Mouse (Mus musculus): ENCODE measurements around the gene Col20a1. TPM values are rescaled to one million over a fixed set of nuclear protein-coding genes. Genes with fewer than 3 reads are reported as not detected.

Gene Col20a1
- polyA plus RNA-seq (2014; fragmentation: Nextera tagmentation; extraction: Ambion mirVana), result 0.53 and 1.1 TPM in 2 replicates

DNA sequence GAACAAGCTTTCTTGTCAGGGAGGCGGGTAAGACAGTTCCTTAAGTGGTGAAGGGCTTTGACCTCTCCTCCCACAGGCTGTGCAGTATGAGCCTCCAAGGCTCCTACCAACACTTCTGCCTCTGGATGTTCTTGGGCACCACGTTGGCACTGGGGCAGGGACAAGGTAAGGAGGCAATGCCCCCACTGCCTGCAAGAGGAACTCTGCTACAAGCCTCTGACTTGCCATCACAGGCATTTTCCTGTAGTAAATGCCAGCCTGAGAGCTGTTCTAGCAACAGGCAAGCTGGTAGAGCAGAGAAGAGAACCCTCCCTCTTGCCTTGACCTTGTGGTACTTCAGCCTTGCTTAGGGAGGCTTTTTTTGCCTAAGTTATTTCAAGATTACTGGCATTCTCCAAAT, at the start of gene Col20a1:
Gene Col20a1 (plus strand): TSS at position 87 of the 400 bp plus-strand sequence.
- 63% methylated on average over 2 of the region's 2 CpGs for WGBS
- H3K4me1 ChIP-seq (ENCODE audit: control insufficient read depth, insufficient read depth, low read length), result no peaks in the 10 kb centered on the region
- no peak for ATAC-seq (ENCODE audit: insufficient number of reproducible peaks, insufficient read depth, low FRiP score, low read depth)
- H3K36me3 ChIP-seq (ENCODE audit: control insufficient read depth, insufficient read depth, low read length), result peaks cover 18% of the 10 kb centered on the region
- no peak within 1 kb of the TSS for H3K4me3 ChIP-seq (ENCODE audit: low read depth, low read length)
- no peaks in the 10 kb centered on the region for H3K27me3 ChIP-seq (ENCODE audit: control insufficient read depth, insufficient read depth, low read length)
- H3K27ac ChIP-seq (ENCODE audit: low read length), result peak within 1 kb of the TSS; percentile 61; the same call in 1 of the 2 replicates
- no peaks in the 10 kb centered on the region for H3K9me3 ChIP-seq (ENCODE audit: control insufficient read depth, low read depth, low read length)
- no peak within 1 kb of the TSS for H3K4me2 ChIP-seq (replicated peaks; ENCODE audit: low read depth, low read length)
- no peak within 1 kb of the TSS for H3K9ac ChIP-seq (replicated peaks; ENCODE audit: low read depth, low read length)

DNA sequence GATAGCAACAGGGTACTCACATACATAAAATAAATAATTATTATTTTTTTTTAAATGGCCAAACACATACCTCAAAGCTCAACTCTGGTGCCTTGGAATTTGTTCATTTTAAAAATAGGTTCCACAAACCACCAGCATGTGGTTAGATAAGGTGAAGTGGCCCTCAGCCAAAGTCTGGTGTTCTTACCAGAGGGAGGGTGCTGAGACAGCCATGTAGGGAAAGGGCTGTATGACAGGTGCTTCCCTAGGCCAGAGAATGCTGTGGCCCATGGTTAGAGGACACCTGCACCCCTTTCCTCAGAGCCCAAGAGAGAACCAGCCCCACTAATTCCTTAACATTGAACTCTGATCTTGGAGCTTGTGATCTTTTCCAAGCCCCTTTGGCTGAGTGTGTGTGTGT, 46.1 kb upstream of the Col20a1 start:
- no peak overlapping the region for H3K9ac ChIP-seq (replicated peaks; ENCODE audit: low read depth, low read length)

DNA sequence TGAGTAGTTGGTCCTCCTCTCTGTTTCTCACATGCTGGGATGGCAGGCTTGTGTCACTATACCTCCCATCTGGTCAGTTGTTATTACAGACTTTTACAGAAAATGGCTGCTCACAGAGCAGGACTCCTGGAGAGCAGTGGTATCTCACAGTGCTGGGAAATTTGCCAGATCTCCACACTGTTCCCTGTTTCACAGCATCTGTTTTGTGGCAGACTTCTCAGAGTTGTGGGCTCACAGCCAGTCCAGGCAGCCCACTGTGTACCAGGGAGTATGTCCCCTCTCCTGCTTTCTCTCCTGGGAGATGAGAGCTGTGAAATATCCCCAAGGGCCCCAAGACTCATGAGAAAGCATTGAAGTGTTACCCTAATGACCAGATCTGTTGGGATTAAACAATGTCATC, 44.5 kb upstream of the Col20a1 start:
- peaks cover 3% of the 10 kb centered on the region; the same call in 1 of the 2 replicates for H3K36me3 ChIP-seq (ENCODE audit: control insufficient read depth, insufficient read depth, low read length)
- H3K4me3 ChIP-seq (ENCODE audit: low read depth, low read length), result no peak overlapping the region
- ATAC-seq (ENCODE audit: insufficient number of reproducible peaks, insufficient read depth, low FRiP score, low read depth), result no peak
- H3K9ac ChIP-seq (replicated peaks; ENCODE audit: low read depth, low read length), result no peak overlapping the region
- no peaks in the 10 kb centered on the region for H3K4me1 ChIP-seq (ENCODE audit: control insufficient read depth, insufficient read depth, low read length)
- H3K9me3 ChIP-seq (ENCODE audit: control insufficient read depth, low read depth, low read length), result no peaks in the 10 kb centered on the region
- no peak overlapping the region for H3K4me2 ChIP-seq (replicated peaks; ENCODE audit: low read depth, low read length)
- H3K27ac ChIP-seq (ENCODE audit: low read length), result no peak overlapping the region
- H3K27me3 ChIP-seq (ENCODE audit: control insufficient read depth, insufficient read depth, low read length), result no peaks in the 10 kb centered on the region

More for the DNA sequence above, 46.1 kb upstream of the Col20a1 start:
- Histone ChIP-seq H3K4me1 (ENCODE audit: control insufficient read depth, insufficient read depth, low read length) (no peaks in the 10 kb centered on the region), H3K36me3 (ENCODE audit: control insufficient read depth, insufficient read depth, low read length) (peaks cover 3% of the 10 kb centered on the region; the same call in 1 of the 2 replicates), H3K27me3 (ENCODE audit: control insufficient read depth, insufficient read depth, low read length) (no peaks in the 10 kb centered on the region), H3K4me3 (ENCODE audit: low read depth, low read length) (no peak overlapping the region), H3K27ac (ENCODE audit: low read length) (no peak overlapping the region), H3K4me2 (replicated peaks; ENCODE audit: low read depth, low read length) (no peak overlapping the region), H3K9me3 (ENCODE audit: control insufficient read depth, low read depth, low read length) (no peaks in the 10 kb centered on the region)
- no peak for ATAC-seq (ENCODE audit: insufficient number of reproducible peaks, insufficient read depth, low FRiP score, low read depth)

DNA sequence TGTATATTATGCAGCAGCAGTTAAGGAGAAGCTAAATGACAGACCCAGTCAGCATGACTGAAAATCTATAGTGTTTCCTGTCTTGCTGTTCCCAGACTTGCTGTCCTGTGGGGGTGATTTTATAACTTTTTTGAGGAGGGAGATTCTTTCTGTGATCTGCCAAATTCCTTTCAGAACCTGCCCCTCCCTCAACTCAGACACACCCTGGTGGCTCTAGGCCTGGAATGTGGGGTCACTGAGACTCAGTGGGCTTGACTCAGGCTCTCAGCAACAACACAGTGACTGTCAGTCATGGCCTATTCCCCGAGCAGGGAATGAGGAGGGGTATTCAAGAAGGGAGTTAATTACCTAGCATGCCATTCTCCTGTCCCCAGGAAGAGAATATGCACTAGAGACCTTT, 36.4 kb upstream of the Col20a1 start:
- no peak overlapping the region for H3K9ac ChIP-seq (replicated peaks; ENCODE audit: low read depth, low read length)
- no peak overlapping the region for H3K27ac ChIP-seq (ENCODE audit: low read length)
- no peak for ATAC-seq (ENCODE audit: insufficient number of reproducible peaks, insufficient read depth, low FRiP score, low read depth)
- no peaks in the 10 kb centered on the region for H3K36me3 ChIP-seq (ENCODE audit: control insufficient read depth, insufficient read depth, low read length)
- no peaks in the 10 kb centered on the region for H3K9me3 ChIP-seq (ENCODE audit: control insufficient read depth, low read depth, low read length)
- 26% methylated on average over 1 of the region's 1 CpGs for WGBS
- H3K4me2 ChIP-seq (replicated peaks; ENCODE audit: low read depth, low read length), result no peak overlapping the region
- H3K4me1 ChIP-seq (ENCODE audit: control insufficient read depth, insufficient read depth, low read length), result peaks cover 25% of the 10 kb centered on the region
- no peaks in the 10 kb centered on the region for H3K27me3 ChIP-seq (ENCODE audit: control insufficient read depth, insufficient read depth, low read length)
- no peak overlapping the region for H3K4me3 ChIP-seq (ENCODE audit: low read depth, low read length)

DNA sequence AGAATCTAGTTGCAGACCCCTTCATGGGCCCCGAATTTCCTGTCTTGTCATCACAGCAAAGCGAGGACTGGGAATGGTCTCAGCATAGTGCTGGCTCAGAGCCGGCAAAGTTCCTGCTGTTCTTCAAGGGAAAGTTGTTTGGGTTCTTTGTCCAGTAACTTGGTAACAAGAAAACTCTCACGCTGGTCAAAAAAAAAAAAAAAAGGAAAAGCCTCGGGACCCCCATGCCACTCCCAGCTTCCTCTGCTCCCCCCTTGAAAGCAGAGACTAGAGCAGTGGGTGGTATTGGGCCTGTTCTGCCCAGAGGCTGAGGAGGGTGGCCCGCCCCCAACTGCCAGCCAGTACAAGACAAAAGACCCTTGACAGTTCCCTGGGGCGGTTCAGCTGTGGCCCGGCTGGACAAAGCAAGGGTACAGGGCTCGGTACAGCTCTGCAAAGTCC, 33.6 kb upstream of the Col20a1 start:
- 13% methylated on average over 9 of the region's 9 CpGs for WGBS
- H3K9ac ChIP-seq (replicated peaks; ENCODE audit: low read depth, low read length), result 0 out of 2 replicates have a peak overlapping the region, but pooled peaks have one; percentile 25

DNA sequence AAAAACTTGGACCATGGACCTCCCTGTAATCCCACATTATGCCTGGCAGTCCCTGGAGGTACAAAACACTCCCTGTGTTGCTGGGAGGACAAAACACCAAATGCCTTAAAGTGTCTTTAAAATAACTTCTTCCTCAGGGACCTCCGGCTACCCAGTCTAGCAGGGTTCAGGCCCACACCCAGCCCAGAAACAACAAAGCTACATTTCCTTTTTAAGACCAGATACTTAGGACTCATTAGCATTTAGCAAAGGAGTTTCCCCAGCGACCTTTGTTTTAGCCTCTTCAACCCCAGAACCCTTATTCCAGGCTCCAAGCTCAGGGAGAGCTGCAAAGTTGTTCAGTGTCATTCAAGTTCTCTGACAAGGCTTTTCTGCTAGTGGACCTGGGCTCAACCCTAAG, 32.7 kb upstream of the Col20a1 start:
- no peak for ATAC-seq (ENCODE audit: insufficient number of reproducible peaks, insufficient read depth, low FRiP score, low read depth)

More for the DNA sequence above, 33.6 kb upstream of the Col20a1 start:
- Histone ChIP-seq H3K36me3 (ENCODE audit: control insufficient read depth, insufficient read depth, low read length) (no peaks in the 10 kb centered on the region), H3K27me3 (ENCODE audit: control insufficient read depth, insufficient read depth, low read length) (no peaks in the 10 kb centered on the region), H3K9me3 (ENCODE audit: control insufficient read depth, low read depth, low read length) (no peaks in the 10 kb centered on the region), H3K4me3 (ENCODE audit: low read depth, low read length) (peak overlapping the region; percentile 57), H3K4me1 (ENCODE audit: control insufficient read depth, insufficient read depth, low read length) (peaks cover 31% of the 10 kb centered on the region), H3K27ac (ENCODE audit: low read length) (peak overlapping the region; percentile 89), H3K4me2 (replicated peaks; ENCODE audit: low read depth, low read length) (peak overlapping the region; percentile 75)
- no peak for ATAC-seq (ENCODE audit: insufficient number of reproducible peaks, insufficient read depth, low FRiP score, low read depth)

DNA sequence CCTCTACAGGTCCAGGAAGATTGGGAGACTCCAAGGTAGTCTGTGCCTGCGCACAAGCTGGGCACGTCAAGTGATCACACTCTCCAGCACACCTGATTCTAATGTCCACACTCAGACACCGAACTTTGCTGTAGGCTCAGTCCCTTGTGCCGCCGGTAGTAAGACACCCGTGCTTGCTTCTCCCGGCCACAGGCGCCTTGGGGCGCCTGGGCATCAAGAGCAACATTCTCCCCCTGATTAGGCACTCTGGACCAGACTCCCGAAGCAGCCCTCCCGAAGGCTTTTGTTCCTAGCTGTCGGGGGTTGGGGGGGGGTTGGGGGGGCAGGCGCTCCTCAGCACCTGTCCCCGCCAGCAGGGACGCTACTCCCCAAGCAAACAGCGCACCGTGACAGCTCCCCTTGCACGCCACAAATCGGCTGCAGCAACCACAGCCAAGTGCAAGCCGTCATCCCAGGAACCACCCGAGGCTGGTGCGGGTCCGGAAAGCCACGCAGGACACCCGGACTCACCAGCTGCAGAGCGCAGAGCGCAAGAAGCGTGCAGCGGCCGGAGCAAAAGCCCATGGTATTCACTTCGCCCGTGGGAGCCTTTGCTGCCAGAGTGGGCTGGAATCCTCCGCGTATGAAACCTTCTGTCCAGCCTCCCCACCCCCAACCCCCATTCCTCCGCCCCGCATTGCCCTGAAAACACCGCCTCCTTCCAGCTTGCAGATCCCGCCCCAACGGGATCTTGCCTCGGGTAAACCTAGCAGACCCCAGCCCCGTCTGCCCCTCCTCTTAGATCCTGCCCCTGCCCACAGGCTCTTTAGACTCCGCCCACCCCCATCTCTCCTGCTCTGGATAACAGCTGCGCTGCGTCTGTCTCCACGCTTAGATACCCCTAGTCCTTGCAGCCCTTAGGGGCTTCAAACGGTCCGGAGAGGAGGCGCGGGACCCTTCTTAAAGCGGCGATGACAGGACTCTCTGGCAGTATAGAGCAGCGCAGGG, 32.0 kb upstream of the Col20a1 start, which contains the start of gene Nkain4:
Gene Nkain4 (minus strand): TSS at position 639 of the 987 bp plus-strand sequence.
- peak within 1 kb of the TSS; percentile 89 for H3K27ac ChIP-seq (ENCODE audit: low read length)
- under 1% methylated on average over 52 of the region's 52 CpGs for WGBS
- H3K27me3 ChIP-seq (ENCODE audit: control insufficient read depth, insufficient read depth, low read length), result no peaks in the 10 kb centered on the region
- H3K9ac ChIP-seq (replicated peaks; ENCODE audit: low read depth, low read length), result peak within 1 kb of the TSS; percentile 53
- H3K36me3 ChIP-seq (ENCODE audit: control insufficient read depth, insufficient read depth, low read length), result no peaks in the 10 kb centered on the region
- peak; percentile 93 for ATAC-seq (ENCODE audit: insufficient number of reproducible peaks, insufficient read depth, low FRiP score, low read depth)
- H3K4me1 ChIP-seq (ENCODE audit: control insufficient read depth, insufficient read depth, low read length), result peaks cover 31% of the 10 kb centered on the region
- peak within 1 kb of the TSS; percentile 57 for H3K4me3 ChIP-seq (ENCODE audit: low read depth, low read length)
- peak within 1 kb of the TSS; percentile 75 for H3K4me2 ChIP-seq (replicated peaks; ENCODE audit: low read depth, low read length)
- no peaks in the 10 kb centered on the region for H3K9me3 ChIP-seq (ENCODE audit: control insufficient read depth, low read depth, low read length)

More for the DNA sequence above, 32.7 kb upstream of the Col20a1 start:
- H3K9me3 ChIP-seq (ENCODE audit: control insufficient read depth, low read depth, low read length), result no peaks in the 10 kb centered on the region
- H3K4me3 ChIP-seq (ENCODE audit: low read depth, low read length), result peak overlapping the region; percentile 57
- peak overlapping the region; percentile 53 for H3K9ac ChIP-seq (replicated peaks; ENCODE audit: low read depth, low read length)
- peak overlapping the region; percentile 75 for H3K4me2 ChIP-seq (replicated peaks; ENCODE audit: low read depth, low read length)
- peak overlapping the region; percentile 89 for H3K27ac ChIP-seq (ENCODE audit: low read length)
- H3K27me3 ChIP-seq (ENCODE audit: control insufficient read depth, insufficient read depth, low read length), result no peaks in the 10 kb centered on the region
- H3K4me1 ChIP-seq (ENCODE audit: control insufficient read depth, insufficient read depth, low read length), result peaks cover 31% of the 10 kb centered on the region
- 18% methylated on average over 2 of the region's 2 CpGs for WGBS
- no peaks in the 10 kb centered on the region for H3K36me3 ChIP-seq (ENCODE audit: control insufficient read depth, insufficient read depth, low read length)

DNA sequence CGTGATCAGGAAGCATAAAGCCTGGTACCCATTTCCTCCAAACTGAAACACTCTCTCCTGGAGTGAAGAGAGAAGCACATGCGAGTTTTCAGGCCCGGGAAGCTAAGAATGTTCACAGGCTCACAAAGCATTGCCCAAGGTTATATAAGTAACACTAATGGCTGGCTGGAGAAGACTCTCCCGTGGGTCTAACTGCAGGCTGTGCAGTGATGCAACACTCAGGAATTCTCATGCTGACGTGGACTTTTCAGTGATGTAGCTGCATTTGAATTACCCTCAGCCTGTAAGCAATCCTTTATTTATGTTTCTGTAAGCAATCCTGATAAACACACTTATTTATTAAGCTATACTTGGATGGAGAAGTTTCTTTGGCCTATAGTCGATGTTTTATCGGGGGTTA, 26.7 kb upstream of the Col20a1 start:
- no peak overlapping the region for H3K9ac ChIP-seq (replicated peaks; ENCODE audit: low read depth, low read length)
- H3K4me2 ChIP-seq (replicated peaks; ENCODE audit: low read depth, low read length), result no peak overlapping the region
- H3K27me3 ChIP-seq (ENCODE audit: control insufficient read depth, insufficient read depth, low read length), result no peaks in the 10 kb centered on the region
- H3K4me3 ChIP-seq (ENCODE audit: low read depth, low read length), result no peak overlapping the region
- H3K36me3 ChIP-seq (ENCODE audit: control insufficient read depth, insufficient read depth, low read length), result no peaks in the 10 kb centered on the region
- no peak for ATAC-seq (ENCODE audit: insufficient number of reproducible peaks, insufficient read depth, low FRiP score, low read depth)
- peak overlapping the region; percentile 39; the same call in 1 of the 2 replicates for H3K27ac ChIP-seq (ENCODE audit: low read length)
- WGBS, result 59% methylated on average over 7 of the region's 7 CpGs
- peaks cover 5% of the 10 kb centered on the region; the same call in 1 of the 2 replicates for H3K4me1 ChIP-seq (ENCODE audit: control insufficient read depth, insufficient read depth, low read length)
- no peaks in the 10 kb centered on the region for H3K9me3 ChIP-seq (ENCODE audit: control insufficient read depth, low read depth, low read length)
